Mouse (Mus musculus) retina, adult 2 months (tissue): ENCODE measurements around the gene Als2.
A peak's percentile ranks its signal among the peaks of the same experiment; 100 is the strongest.

Source experiments
- DNase-seq: peaks from one replicate; pipeline ENCODE4 v3.0.0-alpha.2; 2012; ENCODE audit warnings: low read depth, low spot score

The Als2 gene

GRCm38 (mm10) chr1:59236856-59237441 lies at the start of gene Als2:
Als2 (minus strand) TSS chr1:59237231.
- peak; percentile 96 for DNase-seq

- DNase-seq = no peak
Observed at GRCm38 (mm10) chr1:59286316-59286850, 49.4 kb upstream of the Als2 start.

GRCm38 (mm10) chr1:59285880-59286279 lies 48.8 kb upstream of the Als2 start:
- no peak for DNase-seq

- no peak for DNase-seq
Observed at GRCm38 (mm10) chr1:59272189-59272588, 35.2 kb upstream of the Als2 start.

GRCm38 (mm10) chr1:59269951-59270689 lies 33.1 kb upstream of the Als2 start:
- DNase-seq = no peak

- no peak for DNase-seq
Observed at GRCm38 (mm10) chr1:59269466-59269865, 32.4 kb upstream of the Als2 start.

- no peak for DNase-seq
Observed at GRCm38 (mm10) chr1:59268931-59269330, 31.9 kb upstream of the Als2 start.

- no peak for DNase-seq
Observed at GRCm38 (mm10) chr1:59257736-59258135, 20.7 kb upstream of the Als2 start.

GRCm38 (mm10) chr1:59256751-59257231 lies 19.8 kb upstream of the Als2 start, which contains the start of gene Cdk15:
Cdk15 (plus strand) TSS chr1:59256906.
- DNase-seq = no peak

GRCm38 (mm10) chr1:59253301-59253909 lies 16.4 kb upstream of the Als2 start:
- DNase-seq = no peak

- no peak for DNase-seq
Observed at GRCm38 (mm10) chr1:59252762-59253161, 15.7 kb upstream of the Als2 start.

GRCm38 (mm10) chr1:59247602-59248001 lies 10.6 kb upstream of the Als2 start:
- DNase-seq = no peak

GRCm38 (mm10) chr1:59243770-59244169 lies 6.7 kb upstream of the Als2 start:
- DNase-seq = no peak

GRCm38 (mm10) chr1:59237614-59238211 lies 682 bp upstream of the Als2 start:
- peak; percentile 55 for DNase-seq

- DNase-seq = no peak
Observed at GRCm38 (mm10) chr1:59229187-59229586, 7.8 kb downstream of the Als2 start.

- DNase-seq = no peak
Observed at GRCm38 (mm10) chr1:59228552-59228951, 8.5 kb downstream of the Als2 start.

GRCm38 (mm10) chr1:59222101-59222825 lies 14.8 kb downstream of the Als2 start:
- no peak for DNase-seq

- no peak for DNase-seq
Observed at GRCm38 (mm10) chr1:59221591-59221990, 15.4 kb downstream of the Als2 start.

- no peak for DNase-seq
Observed at GRCm38 (mm10) chr1:59220371-59220770, 16.7 kb downstream of the Als2 start.

- DNase-seq = no peak
Observed at GRCm38 (mm10) chr1:59215446-59215845, 21.6 kb downstream of the Als2 start.

GRCm38 (mm10) chr1:59212951-59213350 lies 24.1 kb downstream of the Als2 start:
- no peak for DNase-seq
